Mouse (Mus musculus) neural tube, embryonic 14.5 days (tissue): Measurements from ENCODE around the gene Lmbr1l. TPM values are rescaled to one million over a fixed set of nuclear protein-coding genes. Genes with fewer than 3 reads are reported as not detected.
"Not testable (repeated sequence)": the region's sequence is repeated elsewhere in the genome, so short reads cannot be mapped to it uniquely, and the experiment has no call there.

Experiments used
- ATAC-seq: fragments of 200-750 bp; cut with Nextera tagmentation; 2 replicates; pipeline ENCODE4 v1.8.0; 2017; ENCODE audit warnings: low read depth, mild to moderate bottlenecking, moderate TSS enrichment, moderate library complexity
- H3K27ac ChIP-seq: fragments of 300-500 bp; sonication (generic); 2 replicates; pipeline ENCODE4 v1.5.1; 2014; ENCODE audit warnings: low read depth, mild to moderate bottlenecking, control low read depth, low read length, moderate library complexity, mixed read lengths
- H3K27me3 ChIP-seq: fragments of 300-500 bp; sonication (generic); 2 replicates; pipeline ENCODE4 v1.6.1; 2014; ENCODE audit warnings: low read length; ENCODE audit not compliant: control insufficient read depth, insufficient read depth
- H3K36me3 ChIP-seq: fragments of 300-500 bp; sonication (generic); 2 replicates; pipeline ENCODE4 v1.6.1; 2014; ENCODE audit warnings: low read length, mixed read lengths; ENCODE audit not compliant: control insufficient read depth, insufficient read depth
- H3K4me1 ChIP-seq: fragments of 300-500 bp; sonication (generic); 2 replicates; pipeline ENCODE4 v1.6.1; 2014; ENCODE audit warnings: low read length; ENCODE audit not compliant: control insufficient read depth, insufficient read depth
- H3K4me2 ChIP-seq: fragments of 300-500 bp; sonication (generic); 2 replicates; pipeline ENCODE4 v1.6.1; 2014; ENCODE audit warnings: mild to moderate bottlenecking, low read depth, low read length, control low read depth
- H3K4me3 ChIP-seq: fragments of 300-500 bp; sonication (generic); 2 replicates; pipeline ENCODE4 v1.5.1; 2014; ENCODE audit warnings: low read depth, low read length, control low read depth, mixed read lengths
- H3K9ac ChIP-seq: fragments of 300-500 bp; sonication (generic); replicated peaks from 2 replicates; pipeline ENCODE4 v1.6.1; 2014; ENCODE audit warnings: low read depth, mild to moderate bottlenecking, control low read depth, low read length, mixed read lengths
- H3K9me3 ChIP-seq: fragments of 300-500 bp; sonication (generic); 2 replicates; pipeline ENCODE4 v1.6.1; 2016; ENCODE audit warnings: low read length; ENCODE audit not compliant: control insufficient read depth
- WGBS: fragments of 180-500 bp; shearing (Covaris S2); extraction: QIAGEN DNeasy Blood & Tissue Kit; methylation state at CpG from one replicate; pipeline ENCODE4 v1.1.7; 2014; 5-methylcytosine and 5-hydroxymethylcytosine counted together
- polyA plus RNA-seq: library from polyadenylated mRNA; unstranded; fragments of >200 nt; fragmentation: Nextera tagmentation; extraction: Ambion mirVana; gene quantifications from 2 replicates; pipeline ENCODE4 v1.2.1, GENCODE M21; 2014

Gene Lmbr1l
- polyA plus RNA-seq, 1 experiment from 2014 or later, result 10.5 TPM

DNA sequence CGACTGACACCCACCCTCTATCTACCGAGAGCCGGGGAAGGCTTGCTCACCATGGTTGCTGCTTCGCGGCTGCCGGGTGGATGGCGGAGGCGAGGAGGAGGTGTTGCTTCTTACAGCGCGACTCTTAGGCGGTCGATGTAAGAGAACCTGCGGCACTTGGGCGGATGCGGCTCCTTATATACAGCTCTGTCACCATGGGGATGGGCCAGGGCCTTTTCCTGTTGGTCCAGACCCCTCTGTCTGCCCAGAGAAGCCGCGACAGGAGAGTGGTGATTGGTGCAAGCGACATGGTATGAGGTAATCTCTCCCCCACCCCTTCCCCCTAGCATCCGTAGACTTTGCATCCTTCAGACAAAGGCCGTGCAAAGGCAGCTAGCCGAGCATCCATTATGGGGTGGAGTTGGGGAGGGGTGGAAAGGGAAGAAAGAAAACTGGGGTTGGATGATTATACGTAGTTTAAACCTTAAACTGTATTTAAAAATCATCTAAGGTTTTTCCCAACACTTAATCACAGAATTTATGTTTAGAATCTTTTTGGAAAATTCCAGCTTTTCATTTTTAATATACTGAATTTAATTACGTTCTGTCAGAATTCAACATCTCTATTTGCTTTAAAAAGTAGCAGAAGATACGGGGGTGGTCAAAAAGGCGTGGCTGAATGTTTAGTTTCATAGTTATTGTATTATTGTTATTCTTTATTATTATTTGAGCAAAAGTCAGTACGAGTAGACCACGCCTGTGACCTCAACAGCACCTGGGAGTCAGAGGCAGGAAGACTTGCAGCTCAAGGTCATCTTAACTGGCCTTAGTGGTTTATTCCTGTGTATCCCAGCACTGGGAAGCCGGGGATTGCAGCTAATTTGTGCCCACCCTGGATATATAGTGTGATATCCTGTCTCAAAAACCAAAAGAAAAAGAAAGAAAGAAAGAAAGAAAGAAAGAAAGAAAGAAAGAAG, 35.6 kb upstream of the Lmbr1l start, which contains the start of the genes Gm49450 and Tuba1a:
TSS of gene Gm49450 (minus strand) at position 151 of the 956 bp plus-strand sequence.
TSS of gene Tuba1a (minus strand) at position 303 of the 956 bp plus-strand sequence.
- Histone ChIP-seq H3K27me3 (no peaks in the 10 kb centered on the region), H3K9ac (peak within 1 kb of the TSS; percentile 100), H3K4me1 (peaks cover 16% of the 10 kb centered on the region; the same call in 1 of the 2 replicates), H3K9me3 (no peaks in the 10 kb centered on the region), H3K4me3 (peak within 1 kb of the TSS; percentile 84), H3K36me3 (peaks cover 10% of the 10 kb centered on the region; the same call in 1 of the 2 replicates), H3K4me2 (peak within 1 kb of the TSS; percentile 63), H3K27ac (peak within 1 kb of the TSS; percentile 99)
- ATAC-seq, result peak; percentile 97
- 2% methylated on average over 28 of the region's 28 CpGs for WGBS

DNA sequence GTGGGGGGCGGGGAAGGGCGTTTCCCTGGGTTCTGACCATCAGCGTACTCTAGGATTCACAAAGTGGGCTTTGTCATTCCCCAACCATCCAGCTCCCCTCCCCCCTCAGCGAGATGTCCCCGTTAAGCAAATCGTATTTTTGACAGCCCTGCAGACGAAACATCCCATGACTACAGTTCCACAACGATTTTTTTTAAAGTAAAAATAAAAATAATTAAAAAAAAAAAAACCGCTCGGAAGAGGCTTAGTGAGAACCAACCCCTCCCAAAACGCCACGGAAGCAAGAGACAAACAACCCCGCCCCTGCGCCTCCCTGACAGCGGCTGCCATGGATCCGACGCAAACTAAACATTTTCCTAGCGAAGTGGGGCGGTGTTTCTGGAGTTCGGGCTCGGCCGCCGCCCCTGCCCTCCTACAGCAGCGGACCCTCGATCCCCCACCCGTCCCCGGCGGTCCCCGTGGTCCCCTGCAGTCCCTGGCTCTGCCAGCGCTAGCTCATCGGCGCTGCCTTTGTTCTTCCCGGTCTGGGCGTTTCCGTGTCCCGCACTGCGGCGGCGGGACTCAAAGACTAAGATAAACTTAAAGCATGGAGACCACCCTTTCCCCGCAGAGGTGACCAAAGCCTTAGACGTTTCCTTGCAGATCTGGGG, 34.8 kb upstream of the Lmbr1l start:
- WGBS, result under 1% methylated on average over 41 of the region's 41 CpGs
- peak; percentile 50 for ATAC-seq

DNA sequence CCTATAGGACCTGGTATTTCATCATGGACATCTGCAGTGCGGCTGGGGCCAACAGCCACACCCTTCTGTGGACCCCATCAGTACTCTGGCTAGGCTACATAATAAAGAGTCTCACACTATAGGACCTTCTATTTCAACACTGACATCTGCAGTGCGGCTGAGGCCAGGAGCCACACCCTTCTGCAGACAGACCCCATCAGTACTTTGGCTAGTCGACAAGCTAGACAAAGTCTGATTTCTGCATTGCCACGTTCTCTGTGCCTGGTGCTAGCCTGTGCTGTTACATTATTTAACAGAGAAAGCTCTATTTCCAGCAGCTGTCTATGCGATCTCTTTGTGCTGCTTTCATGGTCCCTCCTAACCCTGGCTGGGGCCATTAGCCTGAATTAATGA, 34.0 kb upstream of the Lmbr1l start:
- Histone ChIP-seq H3K9me3 (no peaks in the 10 kb centered on the region), H3K4me2 (peak overlapping the region; percentile 54), H3K36me3 (peaks cover 10% of the 10 kb centered on the region; the same call in 1 of the 2 replicates), H3K27ac (peak overlapping the region; percentile 99), H3K9ac (peak overlapping the region; percentile 100), H3K4me1 (peaks cover 16% of the 10 kb centered on the region; the same call in 1 of the 2 replicates), H3K4me3 (peak overlapping the region; percentile 84), H3K27me3 (no peaks in the 10 kb centered on the region)
- ATAC-seq, result peak; percentile 22; the same call in 1 of the 2 replicates
- WGBS, result 2% methylated on average over 5 of the region's 5 CpGs

More for the DNA sequence above, 34.8 kb upstream of the Lmbr1l start:
- no peaks in the 10 kb centered on the region for H3K27me3 ChIP-seq
- peaks cover 10% of the 10 kb centered on the region; the same call in 1 of the 2 replicates for H3K36me3 ChIP-seq
- H3K4me2 ChIP-seq, result no peak overlapping the region; the same call in 1 of the 2 replicates
- H3K4me1 ChIP-seq, result peaks cover 16% of the 10 kb centered on the region; the same call in 1 of the 2 replicates
- peak overlapping the region; percentile 84 for H3K4me3 ChIP-seq
- H3K9ac ChIP-seq, result peak overlapping the region; percentile 100
- no peaks in the 10 kb centered on the region for H3K9me3 ChIP-seq
- H3K27ac ChIP-seq, result peak overlapping the region; percentile 99

DNA sequence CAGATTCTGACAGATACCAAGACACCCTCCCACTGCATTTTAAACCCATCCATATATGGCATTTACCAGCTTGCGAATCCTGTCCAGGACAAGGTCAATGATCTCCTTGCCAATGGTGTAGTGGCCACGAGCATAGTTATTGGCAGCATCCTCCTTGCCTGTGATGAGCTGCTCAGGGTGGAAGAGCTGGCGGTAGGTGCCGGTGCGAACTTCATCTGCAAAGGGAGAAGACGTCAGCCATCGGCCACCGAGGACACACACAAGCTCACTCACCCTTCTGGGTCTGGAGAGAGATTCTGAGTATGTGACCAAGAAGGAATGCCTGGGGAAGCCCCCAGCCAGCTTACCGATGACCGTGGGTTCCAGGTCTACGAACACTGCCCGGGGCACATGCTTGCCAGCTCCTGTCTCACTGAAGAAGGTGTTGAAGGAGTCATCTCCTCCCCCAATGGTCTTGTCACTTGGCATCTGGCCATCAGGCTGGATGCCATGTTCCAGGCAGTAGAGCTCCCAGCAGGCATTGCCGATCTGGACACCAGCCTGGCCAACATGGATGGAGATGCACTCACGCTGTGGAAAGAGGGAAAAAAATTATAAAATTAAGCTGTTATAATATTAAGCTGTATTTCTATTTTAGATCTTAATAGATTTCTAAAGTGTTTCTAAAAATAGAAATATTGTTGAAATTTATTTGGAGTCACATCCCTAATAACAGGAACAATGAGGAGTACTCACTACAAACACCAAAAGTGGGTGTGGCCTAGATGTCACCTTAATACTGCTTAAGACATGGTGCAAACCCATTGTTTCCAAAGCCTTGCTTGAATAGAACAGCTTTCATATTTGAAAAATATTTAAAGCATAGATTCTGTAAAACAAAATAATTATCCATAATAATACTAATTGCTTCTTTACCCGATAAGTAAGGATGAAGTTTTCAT, 33.4 kb upstream of the Lmbr1l start:
- not testable (repeated sequence) for H3K9me3 ChIP-seq, H3K27me3 ChIP-seq, ATAC-seq
- Histone ChIP-seq H3K9ac (peak overlapping the region; percentile 100), H3K4me2 (peak overlapping the region; percentile 54), H3K27ac (peak overlapping the region; percentile 99; the same call in 1 of the 2 replicates), H3K4me3 (peak overlapping the region; percentile 84), H3K4me1 (peaks cover 14% of the 10 kb centered on the region; the same call in 1 of the 2 replicates), H3K36me3 (peaks cover 10% of the 10 kb centered on the region; the same call in 1 of the 2 replicates)
- 47% methylated on average over 11 of the region's 15 CpGs for WGBS

DNA sequence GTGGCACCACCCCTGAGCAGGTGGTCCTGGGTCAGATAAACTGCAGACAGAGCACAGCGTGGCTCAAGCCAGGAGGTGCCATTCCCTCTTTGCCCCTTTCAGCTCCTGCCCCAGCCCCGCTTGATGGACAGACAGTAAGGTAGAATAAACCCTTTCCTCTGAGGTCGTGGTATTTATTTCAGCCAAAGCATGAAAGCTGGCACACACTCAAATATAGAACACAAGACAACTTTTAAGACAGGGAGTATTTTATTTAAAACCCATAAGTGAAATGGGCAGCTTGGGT, 31.5 kb upstream of the Lmbr1l start:
- no peak for ATAC-seq
- Histone ChIP-seq H3K36me3 (peaks cover 10% of the 10 kb centered on the region; the same call in 1 of the 2 replicates), H3K4me3 (peak overlapping the region; percentile 38), H3K9ac (peak overlapping the region; percentile 77), H3K27me3 (no peaks in the 10 kb centered on the region), H3K9me3 (no peaks in the 10 kb centered on the region), H3K27ac (peak overlapping the region; percentile 44; the same call in 1 of the 2 replicates), H3K4me2 (peak overlapping the region; percentile 88), H3K4me1 (peaks cover 3% of the 10 kb centered on the region; the same call in 1 of the 2 replicates)
- 24% methylated on average over 3 of the region's 3 CpGs for WGBS

DNA sequence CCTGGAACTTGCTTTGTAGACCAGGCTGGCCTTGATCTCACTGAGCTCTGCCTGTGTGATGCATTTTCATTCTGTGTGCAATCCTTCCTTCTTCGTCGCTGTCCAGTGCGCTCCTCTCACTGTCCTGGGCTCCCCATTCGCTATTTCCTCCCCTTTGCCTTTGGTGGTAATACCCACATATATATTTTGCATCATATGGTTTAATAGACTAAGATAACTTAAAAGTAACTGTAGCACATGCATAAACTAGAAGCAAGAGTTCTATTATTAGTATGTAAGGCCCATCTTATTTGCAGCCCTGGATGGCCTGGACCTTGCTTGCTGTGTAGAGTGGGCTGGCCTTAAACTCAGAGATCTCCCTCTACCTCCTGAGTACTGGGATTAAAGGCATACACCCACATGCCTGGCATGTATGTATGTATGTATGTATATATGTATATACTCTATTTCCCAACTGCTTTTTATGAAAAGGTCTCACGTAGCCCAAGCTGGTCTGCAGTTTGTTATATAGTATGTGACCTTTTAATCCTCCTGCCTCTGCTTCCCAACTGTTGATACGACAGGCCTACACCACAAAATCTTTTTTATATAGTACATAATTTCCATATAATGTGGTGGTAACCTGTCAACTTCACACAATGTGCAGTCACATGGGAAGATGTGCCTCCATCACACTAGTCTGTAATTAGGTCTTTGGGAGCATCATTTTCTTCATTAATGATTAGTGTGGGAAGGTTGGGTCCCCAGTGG, 31.0 kb upstream of the Lmbr1l start:
- ATAC-seq, result no peak

DNA sequence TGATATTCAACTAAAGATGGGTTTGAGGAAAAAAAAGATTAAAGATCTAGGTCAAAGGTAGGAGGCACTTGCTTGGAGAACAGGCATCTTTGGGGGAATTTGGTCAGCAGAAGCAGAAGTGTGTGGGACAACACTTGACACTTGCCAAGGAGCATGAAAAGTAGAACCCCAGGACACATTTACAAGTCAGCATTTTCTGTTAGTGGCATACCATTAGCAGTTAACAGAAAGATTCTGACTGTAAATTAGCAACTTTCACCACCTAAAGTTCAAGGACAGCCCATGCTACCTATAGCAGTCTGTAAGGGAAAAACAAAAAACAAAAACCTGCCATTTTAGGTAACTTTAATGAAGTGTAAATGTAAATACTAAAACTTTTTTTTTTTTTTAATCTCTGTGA, 30.4 kb upstream of the Lmbr1l start:
- Histone ChIP-seq H3K9ac (peak overlapping the region; percentile 77), H3K27ac (peak overlapping the region; percentile 17; the same call in 1 of the 2 replicates), H3K9me3 (no peaks in the 10 kb centered on the region), H3K4me1 (peaks cover 3% of the 10 kb centered on the region; the same call in 1 of the 2 replicates), H3K4me3 (no peak overlapping the region), H3K4me2 (peak overlapping the region; percentile 88), H3K27me3 (no peaks in the 10 kb centered on the region), H3K36me3 (peaks cover 10% of the 10 kb centered on the region; the same call in 1 of the 2 replicates)
- no peak for ATAC-seq

More for the DNA sequence above, 31.0 kb upstream of the Lmbr1l start:
- peak overlapping the region; percentile 44; the same call in 1 of the 2 replicates for H3K27ac ChIP-seq
- no peaks in the 10 kb centered on the region for H3K27me3 ChIP-seq
- peaks cover 10% of the 10 kb centered on the region; the same call in 1 of the 2 replicates for H3K36me3 ChIP-seq
- H3K9me3 ChIP-seq, result no peaks in the 10 kb centered on the region
- WGBS, result 41% methylated on average over 6 of the region's 6 CpGs
- peak overlapping the region; percentile 77 for H3K9ac ChIP-seq
- peak overlapping the region; percentile 88 for H3K4me2 ChIP-seq
- peaks cover 3% of the 10 kb centered on the region; the same call in 1 of the 2 replicates for H3K4me1 ChIP-seq
- H3K4me3 ChIP-seq, result peak overlapping the region; percentile 38
